Mouse (Mus musculus): ENCODE measurements around the gene Pklr. TPM values are rescaled to one million over a fixed set of nuclear protein-coding genes. Genes with fewer than 3 reads are reported as not detected.

The Pklr gene
- polyA plus RNA-seq, 1 experiment from 2014 or later: 0.30 TPM

- Histone ChIP-seq H3K27ac (ENCODE audit: low read length) (no peak overlapping the region), H3K36me3 (ENCODE audit: control insufficient read depth, insufficient read depth, low read length) (peaks cover 11% of the 10 kb centered on the region; the same call in 1 of the 2 replicates), H3K4me3 (ENCODE audit: low read depth, low read length) (no peak overlapping the region), H3K27me3 (ENCODE audit: control insufficient read depth, insufficient read depth, low read depth, low read length) (no peaks in the 10 kb centered on the region), H3K4me1 (ENCODE audit: control insufficient read depth, insufficient read depth, low read length) (peaks cover 29% of the 10 kb centered on the region), H3K9ac (ENCODE audit: low read depth, low read length) (no peak overlapping the region), H3K9me3 (replicated peaks; ENCODE audit: control insufficient read depth, low read length, poor library complexity, severe bottlenecking) (no peaks in the 10 kb centered on the region), H3K4me2 (ENCODE audit: low read length) (no peak overlapping the region)
- WGBS: 96% methylated on average over 27 of the region's 27 CpGs
- no peak for ATAC-seq
These were observed 46.0 kb downstream of the Pklr start for GRCm38 (mm10) chr3:89181749-89182500.

- peak overlapping the region; percentile 90 for H3K4me2 ChIP-seq (ENCODE audit: low read length)
- peaks cover 29% of the 10 kb centered on the region for H3K4me1 ChIP-seq (ENCODE audit: control insufficient read depth, insufficient read depth, low read length)
- peaks cover 14% of the 10 kb centered on the region; the same call in 1 of the 2 replicates for H3K36me3 ChIP-seq (ENCODE audit: control insufficient read depth, insufficient read depth, low read length)
- 48% methylated on average over 7 of the region's 7 CpGs for WGBS
- ATAC-seq: no peak
- H3K4me3 ChIP-seq (ENCODE audit: low read depth, low read length): peak overlapping the region; percentile 60
- no peaks in the 10 kb centered on the region for H3K9me3 ChIP-seq (replicated peaks; ENCODE audit: control insufficient read depth, low read length, poor library complexity, severe bottlenecking)
- no peak overlapping the region; the same call in 1 of the 2 replicates for H3K9ac ChIP-seq (ENCODE audit: low read depth, low read length)
- H3K27me3 ChIP-seq (ENCODE audit: control insufficient read depth, insufficient read depth, low read depth, low read length): no peaks in the 10 kb centered on the region
- peak overlapping the region; percentile 92 for H3K27ac ChIP-seq (ENCODE audit: low read length)
These were observed 46.7 kb downstream of the Pklr start for GRCm38 (mm10) chr3:89182531-89183057.

GRCm38 (mm10) chr3:89183058-89183958 is 47.4 kb downstream of the Pklr start, which contains the start of gene Fam189b:
Fam189b (plus strand) TSS chr3:89183143.
- Histone ChIP-seq H3K4me3 (ENCODE audit: low read depth, low read length) (peak within 1 kb of the TSS; percentile 60), H3K36me3 (ENCODE audit: control insufficient read depth, insufficient read depth, low read length) (peaks cover 14% of the 10 kb centered on the region; the same call in 1 of the 2 replicates), H3K9ac (ENCODE audit: low read depth, low read length) (peak within 1 kb of the TSS; percentile 87), H3K27ac (ENCODE audit: low read length) (peak within 1 kb of the TSS; percentile 92), H3K27me3 (ENCODE audit: control insufficient read depth, insufficient read depth, low read depth, low read length) (no peaks in the 10 kb centered on the region), H3K9me3 (replicated peaks; ENCODE audit: control insufficient read depth, low read length, poor library complexity, severe bottlenecking) (no peaks in the 10 kb centered on the region), H3K4me2 (ENCODE audit: low read length) (peak within 1 kb of the TSS; percentile 90), H3K4me1 (ENCODE audit: control insufficient read depth, insufficient read depth, low read length) (peaks cover 25% of the 10 kb centered on the region)
- 4% methylated on average over 39 of the region's 39 CpGs for WGBS
- peak; percentile 95 for ATAC-seq

DNA sequence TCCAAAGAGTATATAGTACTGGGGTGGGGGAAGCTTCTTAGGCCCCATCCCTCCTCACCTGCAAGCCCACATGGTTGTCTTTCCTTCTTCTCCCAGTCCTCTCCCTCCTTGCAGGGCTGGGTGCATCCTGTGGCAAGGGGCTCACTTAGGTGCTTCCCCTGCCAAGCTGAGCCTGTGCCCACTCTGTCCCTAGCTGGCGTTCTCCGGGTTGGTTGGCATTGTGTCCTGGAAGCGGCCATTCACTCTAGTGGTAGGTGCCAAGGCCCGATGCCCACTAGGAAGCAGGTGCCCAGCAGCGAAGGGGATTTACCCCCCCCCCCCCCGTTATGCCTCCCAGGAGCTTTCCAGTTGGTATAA is 48.0 kb downstream of the Pklr start:
- Histone ChIP-seq H3K4me3 (ENCODE audit: low read depth, low read length) (peak overlapping the region; percentile 60), H3K4me2 (ENCODE audit: low read length) (peak overlapping the region; percentile 90), H3K27ac (ENCODE audit: low read length) (peak overlapping the region; percentile 92), H3K36me3 (ENCODE audit: control insufficient read depth, insufficient read depth, low read length) (peaks cover 14% of the 10 kb centered on the region; the same call in 1 of the 2 replicates), H3K9ac (ENCODE audit: low read depth, low read length) (peak overlapping the region; percentile 87), H3K9me3 (replicated peaks; ENCODE audit: control insufficient read depth, low read length, poor library complexity, severe bottlenecking) (no peaks in the 10 kb centered on the region), H3K4me1 (ENCODE audit: control insufficient read depth, insufficient read depth, low read length) (peaks cover 19% of the 10 kb centered on the region), H3K27me3 (ENCODE audit: control insufficient read depth, insufficient read depth, low read depth, low read length) (no peaks in the 10 kb centered on the region)
- ATAC-seq: no peak
- 74% methylated on average over 6 of the region's 6 CpGs for WGBS

DNA sequence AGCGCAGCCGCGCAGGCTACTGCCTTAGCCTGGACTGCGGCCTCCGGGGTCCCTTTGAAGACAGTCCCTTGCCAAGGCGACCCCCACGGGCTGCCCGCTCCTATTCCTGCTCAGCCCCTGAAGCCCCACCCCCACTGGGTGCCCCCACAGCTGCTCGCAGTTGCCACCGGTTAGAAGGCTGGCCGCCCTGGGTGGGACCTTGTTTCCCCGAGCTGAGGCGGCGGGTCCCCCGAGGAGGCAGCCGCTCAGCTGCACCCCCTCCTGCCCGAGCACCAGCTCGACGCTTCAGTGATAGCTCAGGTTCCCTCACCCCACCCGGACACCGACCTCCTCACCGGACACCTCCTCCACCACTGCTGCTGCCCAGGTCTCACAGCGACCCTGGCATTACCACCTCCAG is 51.3 kb downstream of the Pklr start:
- H3K4me3 ChIP-seq (ENCODE audit: low read depth, low read length): no peak overlapping the region
- ATAC-seq: no peak
- WGBS: 36% methylated on average over 20 of the region's 23 CpGs

GRCm38 (mm10) chr3:89187690-89188477 is 51.9 kb downstream of the Pklr start:
- H3K36me3 ChIP-seq (ENCODE audit: control insufficient read depth, insufficient read depth, low read length): 0 out of 2 replicates have a peak, but pooled peaks cover 3% of the 10 kb centered on the region
- H3K27me3 ChIP-seq (ENCODE audit: control insufficient read depth, insufficient read depth, low read depth, low read length): no peaks in the 10 kb centered on the region
- H3K9me3 ChIP-seq (replicated peaks; ENCODE audit: control insufficient read depth, low read length, poor library complexity, severe bottlenecking): no peaks in the 10 kb centered on the region
- H3K9ac ChIP-seq (ENCODE audit: low read depth, low read length): no peak overlapping the region
- peaks cover 19% of the 10 kb centered on the region for H3K4me1 ChIP-seq (ENCODE audit: control insufficient read depth, insufficient read depth, low read length)
- ATAC-seq: no peak
- H3K4me2 ChIP-seq (ENCODE audit: low read length): no peak overlapping the region
- no peak overlapping the region for H3K27ac ChIP-seq (ENCODE audit: low read length)
- no peak overlapping the region for H3K4me3 ChIP-seq (ENCODE audit: low read depth, low read length)
- 61% methylated on average over 18 of the region's 18 CpGs for WGBS

More for the DNA sequence above, 51.3 kb downstream of the Pklr start:
- no peaks in the 10 kb centered on the region for H3K27me3 ChIP-seq (ENCODE audit: control insufficient read depth, insufficient read depth, low read depth, low read length)
- no peaks in the 10 kb centered on the region for H3K9me3 ChIP-seq (replicated peaks; ENCODE audit: control insufficient read depth, low read length, poor library complexity, severe bottlenecking)
- no peak overlapping the region for H3K4me2 ChIP-seq (ENCODE audit: low read length)
- H3K9ac ChIP-seq (ENCODE audit: low read depth, low read length): no peak overlapping the region
- H3K4me1 ChIP-seq (ENCODE audit: control insufficient read depth, insufficient read depth, low read length): peaks cover 19% of the 10 kb centered on the region
- 0 out of 2 replicates have a peak, but pooled peaks cover 3% of the 10 kb centered on the region for H3K36me3 ChIP-seq (ENCODE audit: control insufficient read depth, insufficient read depth, low read length)
- no peak overlapping the region for H3K27ac ChIP-seq (ENCODE audit: low read length)

DNA sequence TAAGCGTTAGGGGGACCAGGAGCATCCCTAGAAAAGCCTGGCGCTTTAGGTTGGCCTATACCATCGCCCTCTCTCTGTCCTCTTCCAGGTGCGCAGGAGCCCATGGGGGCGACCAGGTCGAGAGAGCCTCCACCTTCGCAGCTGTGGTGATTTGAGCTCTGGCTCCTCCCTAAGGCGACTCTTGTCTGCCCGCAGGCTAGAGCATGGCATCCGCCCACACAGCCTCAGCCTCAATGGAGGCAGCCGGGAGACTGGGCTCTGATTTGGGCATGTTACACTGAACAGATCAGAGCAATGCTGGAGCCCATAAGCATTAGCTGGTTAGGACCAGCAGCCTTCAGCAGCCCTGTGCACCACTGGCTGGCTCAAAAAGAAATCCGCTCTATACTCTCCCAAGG is 52.5 kb downstream of the Pklr start:
- H3K27ac ChIP-seq (ENCODE audit: low read length): no peak overlapping the region
- no peaks in the 10 kb centered on the region for H3K9me3 ChIP-seq (replicated peaks; ENCODE audit: control insufficient read depth, low read length, poor library complexity, severe bottlenecking)
- ATAC-seq: no peak
- no peaks in the 10 kb centered on the region for H3K27me3 ChIP-seq (ENCODE audit: control insufficient read depth, insufficient read depth, low read depth, low read length)
- no peak overlapping the region for H3K4me3 ChIP-seq (ENCODE audit: low read depth, low read length)
- no peak overlapping the region for H3K9ac ChIP-seq (ENCODE audit: low read depth, low read length)
- 0 out of 2 replicates have a peak, but pooled peaks cover 3% of the 10 kb centered on the region for H3K36me3 ChIP-seq (ENCODE audit: control insufficient read depth, insufficient read depth, low read length)
- 66% methylated on average over 12 of the region's 12 CpGs for WGBS
- H3K4me1 ChIP-seq (ENCODE audit: control insufficient read depth, insufficient read depth, low read length): peaks cover 18% of the 10 kb centered on the region
- H3K4me2 ChIP-seq (ENCODE audit: low read length): no peak overlapping the region

GRCm38 (mm10) chr3:89190436-89190835 is 54.5 kb downstream of the Pklr start:
- Histone ChIP-seq H3K4me3 (ENCODE audit: low read depth, low read length) (no peak overlapping the region), H3K9me3 (replicated peaks; ENCODE audit: control insufficient read depth, low read length, poor library complexity, severe bottlenecking) (no peaks in the 10 kb centered on the region), H3K36me3 (ENCODE audit: control insufficient read depth, insufficient read depth, low read length) (0 out of 2 replicates have a peak, but pooled peaks cover 3% of the 10 kb centered on the region), H3K4me2 (ENCODE audit: low read length) (no peak overlapping the region), H3K27ac (ENCODE audit: low read length) (no peak overlapping the region), H3K27me3 (ENCODE audit: control insufficient read depth, insufficient read depth, low read depth, low read length) (no peaks in the 10 kb centered on the region), H3K9ac (ENCODE audit: low read depth, low read length) (no peak overlapping the region), H3K4me1 (ENCODE audit: control insufficient read depth, insufficient read depth, low read length) (no peaks in the 10 kb centered on the region)
- no peak for ATAC-seq
- WGBS: 88% methylated on average over 8 of the region's 8 CpGs

All from midbrain, embryonic 16.5 days (tissue).